Mouse (Mus musculus): ENCODE results near the gene Akna. TPM values are rescaled to one million over a fixed set of nuclear protein-coding genes. Genes with fewer than 3 reads are reported as not detected.

The Akna gene
- total RNA-seq, 1 experiment from 2014 or later: 4.4 TPM

GRCm38 (mm10) chr4:63319566-63319965 lies 83.6 kb downstream of the Akna start:
- peak; percentile 72 for DNase-seq

Other genes starting within 250 kb of the Akna start
- 16.0 and 316 TPM in 2 replicates for gene Ambp, start 248.6 kb downstream of the Akna start, total RNA-seq (2021)
- gene Kif12, start 231.2 kb downstream of the Akna start, total RNA-seq (2021): not detected in 2 replicates
- 8.1 and 9.2 TPM in 2 replicates for gene Col27a1, start 189.3 kb downstream of the Akna start, total RNA-seq (2021)
- 7.2 and 16.7 TPM in 2 replicates for gene Orm1, start 58.8 kb downstream of the Akna start, total RNA-seq (2021)
- gene Orm3, start 47.2 kb downstream of the Akna start, total RNA-seq (2021): 6.6 and 8.0 TPM in 2 replicates
- 1.1 and 1.9 TPM in 2 replicates for gene Orm2, start 40.9 kb downstream of the Akna start, total RNA-seq (2021)
- 26.5 TPM in 2 replicates for gene Whrn, start 92.6 kb upstream of the Akna start, total RNA-seq (2021)
- gene Atp6v1g1, start 141.4 kb upstream of the Akna start, total RNA-seq (2021): 132 and 135 TPM in 2 replicates
- 12.3 and 13.0 TPM in 2 replicates for gene Tmem268, start 155.4 kb upstream of the Akna start, total RNA-seq (2021)
- not detected in 2 replicates for gene Gm11213, start 201.9 kb upstream of the Akna start, total RNA-seq (2021)
- gene Tex48, start 219.1 kb upstream of the Akna start, total RNA-seq (2021): not detected in 2 replicates